Mouse (Mus musculus): ENCODE measurements around the gene Tdrkh. TPM values are rescaled to one million over a fixed set of nuclear protein-coding genes. Genes with fewer than 3 reads are reported as not detected.

Tdrkh gene
- polyA plus RNA-seq, 1 experiment from 2014 or later, result 46.1 TPM

DNA sequence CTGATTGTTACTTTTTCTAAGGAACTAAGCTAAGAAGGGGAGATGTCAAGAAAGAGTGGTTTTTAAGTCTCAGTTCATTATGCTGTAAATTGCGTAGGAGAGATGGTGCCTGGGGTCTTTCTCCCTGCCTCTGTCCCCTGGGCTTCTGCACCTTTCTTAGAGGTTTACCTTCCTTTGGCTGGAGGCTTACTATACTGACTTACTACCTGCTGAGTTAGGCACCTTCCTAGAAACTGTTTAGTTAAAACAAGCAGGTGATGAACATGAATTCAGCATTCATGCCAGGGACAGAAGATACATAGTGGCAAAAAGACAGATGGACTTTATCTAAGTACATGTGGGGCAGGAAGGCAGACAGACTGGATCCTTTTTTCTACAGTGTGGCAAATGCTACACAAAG lies 16.7 kb upstream of the Tdrkh start:
- Histone ChIP-seq H3K27me3 (ENCODE audit: insufficient read depth, poor library complexity, severe bottlenecking) (peaks cover 38% of the 10 kb centered on the region), H3K9me3 (no peaks in the 10 kb centered on the region), H3K4me3 (no peak overlapping the region), H3K4me1 (replicated peaks) (peaks cover 24% of the 10 kb centered on the region), H3K36me3 (no peaks in the 10 kb centered on the region), H3K27ac (no peak overlapping the region)
- DNase-seq (ENCODE audit: low spot score), result no peak
- WGBS, result 78% methylated on average over 1 of the region's 1 CpGs

DNA sequence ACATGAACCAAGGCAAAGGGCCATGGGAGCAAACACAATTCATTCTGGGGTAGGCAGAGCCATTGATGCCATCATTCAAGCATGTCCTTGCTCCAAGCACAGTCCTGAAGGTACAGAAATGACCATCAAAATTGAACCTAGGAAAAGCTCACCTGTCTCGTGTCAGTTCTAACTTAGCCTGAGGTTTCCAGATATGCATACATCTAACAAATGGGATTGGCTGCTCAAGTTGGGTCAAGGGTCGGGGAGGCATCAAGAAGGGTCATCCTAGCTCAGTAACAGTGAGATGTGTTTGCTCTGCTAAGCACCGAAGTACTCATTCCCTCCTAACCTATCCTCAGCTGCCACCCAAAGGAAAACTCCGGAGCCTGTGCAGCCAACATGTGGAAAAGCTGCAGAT lies 16.2 kb upstream of the Tdrkh start:
- Histone ChIP-seq H3K36me3 (no peaks in the 10 kb centered on the region), H3K4me1 (replicated peaks) (peaks cover 24% of the 10 kb centered on the region), H3K27ac (no peak overlapping the region), H3K9me3 (no peaks in the 10 kb centered on the region), H3K4me3 (no peak overlapping the region), H3K27me3 (ENCODE audit: insufficient read depth, poor library complexity, severe bottlenecking) (peaks cover 43% of the 10 kb centered on the region)
- no peak for DNase-seq (ENCODE audit: low spot score)
- 89% methylated on average over 4 of the region's 4 CpGs for WGBS

DNA sequence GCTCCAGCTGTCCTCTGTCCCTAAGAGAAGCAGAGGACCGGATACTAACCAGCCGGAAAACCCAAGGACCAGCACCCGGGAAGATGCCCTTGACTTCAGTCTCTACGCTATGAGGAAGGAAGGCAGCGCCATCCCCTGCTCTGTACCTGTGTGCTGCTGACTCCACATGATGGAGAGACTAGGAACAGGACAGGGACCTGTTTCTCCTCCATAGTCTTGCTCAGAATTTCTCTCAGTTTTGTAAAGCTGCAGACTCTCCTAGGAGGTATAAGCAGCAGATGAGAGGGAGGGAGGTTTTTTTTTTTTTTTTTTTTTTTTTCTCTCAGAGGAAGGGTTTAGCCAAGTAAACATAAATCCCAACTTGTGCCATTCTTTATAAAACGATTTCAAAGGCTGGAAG lies 14.9 kb upstream of the Tdrkh start, which contains the start of gene Lingo4:
Gene Lingo4, plus strand, starts transcription at position 301 of the 400 bp plus-strand sequence.
- no peaks in the 10 kb centered on the region for H3K9me3 ChIP-seq
- peaks cover 34% of the 10 kb centered on the region for H3K4me1 ChIP-seq (replicated peaks)
- peak within 1 kb of the TSS; percentile 52 for H3K4me3 ChIP-seq
- no peak for DNase-seq (ENCODE audit: low spot score)
- no peaks in the 10 kb centered on the region for H3K36me3 ChIP-seq
- peak within 1 kb of the TSS; percentile 86 for H3K27ac ChIP-seq
- 67% methylated on average over 6 of the region's 6 CpGs for WGBS
- H3K27me3 ChIP-seq (ENCODE audit: insufficient read depth, poor library complexity, severe bottlenecking), result peaks cover 56% of the 10 kb centered on the region

DNA sequence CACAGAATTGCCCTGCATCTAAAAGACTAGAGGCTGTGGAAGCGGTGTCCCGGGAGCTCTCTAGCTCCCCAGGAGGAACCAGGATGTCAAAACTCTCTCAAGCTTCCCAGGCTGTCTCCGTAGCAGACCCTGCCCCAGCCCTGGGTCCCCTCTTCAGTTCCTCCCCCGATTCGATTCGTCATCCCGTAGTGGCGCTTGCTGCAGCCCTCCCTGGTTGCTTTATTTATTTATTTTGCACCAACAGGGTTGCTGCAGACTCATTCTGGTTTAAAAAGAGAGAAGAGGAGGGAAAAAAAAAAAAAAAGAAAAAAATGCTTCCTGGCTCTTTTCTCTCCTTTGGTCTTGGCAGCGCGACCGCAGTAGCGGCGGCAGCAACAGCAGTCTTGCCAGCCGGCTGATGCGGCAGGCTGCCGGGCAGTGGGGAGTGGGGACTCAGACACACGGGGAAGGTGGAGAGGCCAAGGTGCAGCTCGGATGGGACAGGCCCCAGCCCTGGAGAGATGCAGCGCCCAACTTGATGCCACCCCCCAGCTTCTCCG lies 14.1 kb upstream of the Tdrkh start:
- Histone ChIP-seq H3K9me3 (no peaks in the 10 kb centered on the region), H3K27ac (peak overlapping the region; percentile 86), H3K4me3 (peak overlapping the region; percentile 52), H3K36me3 (no peaks in the 10 kb centered on the region), H3K27me3 (ENCODE audit: insufficient read depth, poor library complexity, severe bottlenecking) (peaks cover 64% of the 10 kb centered on the region), H3K4me1 (replicated peaks) (peaks cover 42% of the 10 kb centered on the region)
- 2% methylated on average over 20 of the region's 20 CpGs for WGBS
- peak; percentile 51 for DNase-seq (ENCODE audit: low spot score)

DNA sequence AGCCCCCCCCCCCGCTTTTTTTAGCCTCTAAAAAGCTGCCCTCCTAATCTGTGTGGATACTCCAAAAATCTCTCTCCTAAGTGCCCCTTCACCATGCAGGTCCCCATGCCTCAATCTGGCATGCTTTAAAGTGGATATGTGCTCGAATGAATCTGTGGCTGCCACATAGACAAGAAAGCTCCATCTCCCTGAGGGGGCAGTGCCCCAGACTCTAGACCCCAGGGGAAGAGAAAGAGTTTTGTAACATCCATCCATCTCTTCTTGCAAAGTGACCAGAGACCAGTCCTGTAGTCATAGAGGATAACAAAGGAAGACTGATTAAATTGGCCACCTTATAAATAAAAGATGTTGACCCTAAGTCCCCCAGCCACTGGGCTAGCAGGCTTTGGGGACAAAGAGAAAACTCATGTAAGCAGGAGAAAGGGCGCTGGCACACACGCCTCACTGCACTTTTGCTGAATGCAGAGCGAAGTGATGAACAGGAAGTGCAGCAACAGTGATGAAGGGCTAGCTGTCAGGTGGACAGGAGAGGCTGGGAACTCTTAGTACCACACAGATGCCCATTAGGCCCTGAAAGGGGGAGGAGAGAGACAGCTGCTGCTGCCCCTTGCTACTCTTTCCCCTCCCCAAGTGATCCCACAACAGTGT lies 13.3 kb upstream of the Tdrkh start:
- Histone ChIP-seq H3K4me3 (peak overlapping the region; percentile 52), H3K36me3 (no peaks in the 10 kb centered on the region), H3K27me3 (ENCODE audit: insufficient read depth, poor library complexity, severe bottlenecking) (peaks cover 68% of the 10 kb centered on the region), H3K9me3 (no peaks in the 10 kb centered on the region), H3K4me1 (replicated peaks) (peaks cover 50% of the 10 kb centered on the region), H3K27ac (peak overlapping the region; percentile 86)
- DNase-seq (ENCODE audit: low spot score), result peak; percentile 70
- WGBS, result 27% methylated on average over 5 of the region's 5 CpGs

DNA sequence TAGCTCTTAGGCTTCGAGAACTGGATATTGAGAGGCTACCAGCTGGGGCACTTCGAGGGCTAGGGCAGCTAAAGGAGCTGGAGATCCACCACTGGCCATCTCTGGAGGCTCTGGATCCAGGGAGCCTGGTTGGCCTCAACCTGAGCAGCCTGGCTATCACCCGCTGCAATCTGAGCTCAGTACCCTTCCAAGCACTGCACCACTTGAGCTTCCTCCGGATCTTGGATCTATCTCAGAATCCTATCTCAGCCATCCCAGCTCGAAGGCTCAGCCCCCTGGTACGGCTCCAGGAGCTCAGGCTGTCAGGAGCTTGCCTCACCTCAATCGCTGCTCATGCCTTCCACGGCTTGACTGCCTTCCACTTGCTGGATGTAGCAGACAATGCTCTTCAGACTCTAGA lies 10.6 kb upstream of the Tdrkh start:
- H3K27ac ChIP-seq, result peak overlapping the region; percentile 54
- 78% methylated on average over 8 of the region's 8 CpGs for WGBS
- H3K4me1 ChIP-seq (replicated peaks), result peaks cover 55% of the 10 kb centered on the region
- H3K9me3 ChIP-seq, result no peaks in the 10 kb centered on the region
- H3K36me3 ChIP-seq, result no peaks in the 10 kb centered on the region
- H3K4me3 ChIP-seq, result no peak overlapping the region
- H3K27me3 ChIP-seq (ENCODE audit: insufficient read depth, poor library complexity, severe bottlenecking), result peaks cover 66% of the 10 kb centered on the region
- no peak for DNase-seq (ENCODE audit: low spot score)

DNA sequence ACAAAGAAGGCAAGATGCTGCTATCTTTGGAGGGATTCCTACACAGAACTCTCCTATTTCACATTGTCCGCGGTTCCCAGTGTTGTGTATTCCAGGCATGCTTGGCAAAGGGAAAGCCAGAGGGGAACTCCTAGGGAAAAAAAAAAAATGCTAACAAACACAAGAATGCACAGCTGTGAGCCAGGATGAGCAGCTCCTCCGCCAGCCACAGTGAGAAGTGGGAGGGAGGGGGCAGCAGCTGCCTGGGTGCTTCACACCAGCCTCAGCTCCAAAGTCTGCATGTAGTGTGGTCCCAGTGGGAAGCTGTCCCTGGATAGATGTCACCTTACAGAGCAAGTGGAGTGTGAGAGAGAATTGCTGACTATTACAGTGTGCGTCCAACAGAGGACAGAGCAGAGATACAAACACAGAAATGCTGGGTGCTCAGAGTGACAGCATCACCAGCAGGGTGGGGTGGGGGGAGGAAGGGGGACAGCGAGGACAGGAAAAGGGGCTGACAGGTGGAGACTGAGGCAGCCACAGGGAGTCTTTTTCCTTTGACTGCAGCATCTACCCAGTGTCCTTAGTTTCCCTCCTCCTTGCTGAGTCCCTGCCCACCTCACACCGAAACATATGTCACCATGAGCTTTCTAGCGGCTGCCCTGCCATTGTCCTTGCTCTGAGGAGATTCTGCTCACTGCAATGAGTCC lies 8.6 kb upstream of the Tdrkh start:
- Histone ChIP-seq H3K4me1 (replicated peaks) (peaks cover 45% of the 10 kb centered on the region), H3K27me3 (ENCODE audit: insufficient read depth, poor library complexity, severe bottlenecking) (peaks cover 59% of the 10 kb centered on the region), H3K4me3 (no peak overlapping the region), H3K36me3 (no peaks in the 10 kb centered on the region), H3K27ac (peak overlapping the region; percentile 56), H3K9me3 (no peaks in the 10 kb centered on the region)
- DNase-seq (ENCODE audit: low spot score), result no peak
- WGBS, result 16% methylated on average over 7 of the region's 7 CpGs

DNA sequence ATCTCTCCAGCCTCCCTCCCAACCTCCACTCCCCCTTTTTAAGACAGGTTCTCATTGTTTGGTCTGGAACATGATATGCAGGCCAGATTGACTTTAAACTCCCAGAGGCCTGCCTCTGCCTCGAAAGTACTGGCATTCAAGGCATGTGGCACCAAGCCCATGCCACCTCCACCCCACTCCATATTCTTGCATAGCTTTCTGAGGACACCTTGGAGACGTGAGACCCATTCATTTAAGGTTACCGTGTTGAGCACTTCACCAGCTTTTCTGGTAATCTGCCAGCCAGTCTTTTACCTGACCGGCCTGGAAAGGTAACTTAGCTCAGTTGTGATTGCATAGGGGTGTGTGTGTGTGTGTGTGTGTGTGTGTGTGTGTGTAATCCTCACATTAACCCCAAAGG lies 7.5 kb upstream of the Tdrkh start:
- 76% methylated on average over 4 of the region's 4 CpGs for WGBS
- H3K36me3 ChIP-seq, result no peaks in the 10 kb centered on the region
- H3K27me3 ChIP-seq (ENCODE audit: insufficient read depth, poor library complexity, severe bottlenecking), result peaks cover 48% of the 10 kb centered on the region
- no peak overlapping the region for H3K27ac ChIP-seq
- H3K9me3 ChIP-seq, result no peaks in the 10 kb centered on the region
- no peak for DNase-seq (ENCODE audit: low spot score)
- H3K4me3 ChIP-seq, result no peak overlapping the region
- peaks cover 34% of the 10 kb centered on the region for H3K4me1 ChIP-seq (replicated peaks)

DNA sequence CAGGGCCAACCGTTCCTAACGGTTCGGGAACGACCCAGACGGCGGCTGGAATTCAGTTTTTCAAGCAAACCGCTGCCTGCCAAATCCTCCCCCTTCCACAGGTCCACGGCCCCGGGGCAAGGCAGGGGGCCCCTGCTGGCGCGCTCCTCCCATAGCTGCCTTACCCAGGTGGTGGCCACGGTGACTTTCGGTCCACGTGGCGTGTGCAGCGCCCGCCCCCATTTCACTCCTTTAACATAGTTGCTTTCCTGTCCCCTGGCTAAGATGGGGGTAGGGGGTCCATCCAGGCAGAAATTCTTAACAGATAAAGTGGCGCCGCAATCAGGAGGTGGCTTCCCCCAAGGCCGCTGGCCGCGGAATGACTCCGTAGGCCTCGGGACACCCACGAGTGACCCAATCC lies 543 bp upstream of the Tdrkh start:
- H3K27me3 ChIP-seq (ENCODE audit: insufficient read depth, poor library complexity, severe bottlenecking), result 0 out of 2 replicates have a peak, but pooled peaks cover 2% of the 10 kb centered on the region
- WGBS, result 10% methylated on average over 25 of the region's 25 CpGs
- no peaks in the 10 kb centered on the region for H3K36me3 ChIP-seq
- H3K27ac ChIP-seq, result peak overlapping the region; percentile 88
- H3K4me1 ChIP-seq (replicated peaks), result peaks cover 25% of the 10 kb centered on the region
- H3K4me3 ChIP-seq, result peak overlapping the region; percentile 61
- no peak for DNase-seq (ENCODE audit: low spot score)
- no peaks in the 10 kb centered on the region for H3K9me3 ChIP-seq

DNA sequence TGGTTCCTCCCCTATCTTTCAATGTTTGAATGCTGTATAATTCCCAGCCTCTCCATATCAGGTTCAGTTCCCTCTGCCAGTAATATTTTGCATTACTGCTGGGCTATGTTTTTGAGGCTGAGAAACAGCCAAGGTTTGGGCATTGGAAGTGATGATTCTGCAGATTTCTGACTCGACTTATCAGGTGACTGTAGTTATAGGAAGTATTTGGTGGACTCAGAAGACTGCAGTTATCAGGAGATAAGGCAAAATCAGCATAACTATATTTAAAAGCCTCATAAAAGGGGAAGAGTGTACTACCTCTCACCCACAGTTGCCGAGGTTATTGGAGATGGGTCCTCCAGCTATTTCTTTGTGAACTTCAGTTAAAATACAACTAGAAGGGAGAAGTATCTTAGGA lies 17.9 kb downstream of the Tdrkh start:
- no peak overlapping the region for H3K27ac ChIP-seq
- H3K36me3 ChIP-seq, result peaks cover 33% of the 10 kb centered on the region
- no peak for DNase-seq (ENCODE audit: low spot score)
- 77% methylated on average over 2 of the region's 2 CpGs for WGBS
- H3K27me3 ChIP-seq (ENCODE audit: insufficient read depth, poor library complexity, severe bottlenecking), result no peaks in the 10 kb centered on the region
- no peak overlapping the region for H3K4me3 ChIP-seq
- H3K9me3 ChIP-seq, result no peaks in the 10 kb centered on the region
- no peaks in the 10 kb centered on the region for H3K4me1 ChIP-seq (replicated peaks)

DNA sequence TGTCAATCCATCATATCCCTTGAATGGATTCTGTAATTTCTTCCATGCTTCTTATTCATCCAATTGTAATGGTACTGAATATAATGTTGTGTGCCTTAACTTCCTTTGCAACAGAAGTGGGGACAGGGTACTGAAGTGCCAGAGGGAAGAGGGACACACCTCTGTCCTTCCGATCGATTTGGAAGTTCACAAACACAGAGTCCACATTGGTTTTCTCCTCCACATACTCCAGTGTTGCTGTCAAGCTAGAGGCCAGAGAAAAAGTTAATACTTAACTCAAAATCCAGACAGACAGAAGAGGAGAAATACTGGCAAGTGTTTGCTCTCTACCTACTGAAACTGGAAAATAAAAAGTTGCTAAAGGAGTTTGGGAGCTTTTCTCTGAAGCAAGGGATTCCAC lies 21.2 kb downstream of the Tdrkh start:
- 93% methylated on average over 2 of the region's 2 CpGs for WGBS
- H3K4me3 ChIP-seq, result no peak overlapping the region
- H3K27me3 ChIP-seq (ENCODE audit: insufficient read depth, poor library complexity, severe bottlenecking), result no peaks in the 10 kb centered on the region
- no peaks in the 10 kb centered on the region for H3K4me1 ChIP-seq (replicated peaks)
- no peak overlapping the region for H3K27ac ChIP-seq
- H3K9me3 ChIP-seq, result no peaks in the 10 kb centered on the region
- DNase-seq (ENCODE audit: low spot score), result no peak
- 0 out of 2 replicates have a peak, but pooled peaks cover 5% of the 10 kb centered on the region for H3K36me3 ChIP-seq

DNA sequence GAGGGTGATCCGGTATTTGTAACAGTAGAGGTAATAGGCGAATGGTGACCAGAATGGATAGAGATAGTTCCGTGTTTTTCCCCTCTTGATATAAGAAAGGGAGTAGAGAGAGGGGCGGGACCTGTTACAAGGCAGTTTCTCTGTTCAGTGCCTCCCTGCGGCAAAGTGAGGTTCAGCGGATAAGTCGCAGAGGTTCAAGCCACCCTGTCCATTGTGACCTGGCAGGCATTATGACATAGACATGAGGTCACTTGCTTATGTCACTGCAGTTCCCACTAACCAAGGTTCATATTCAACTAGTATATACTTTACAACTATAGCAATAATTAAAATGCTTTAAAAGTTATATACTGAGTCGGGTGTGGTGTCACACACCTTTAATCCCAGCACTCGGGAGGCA lies 23.3 kb downstream of the Tdrkh start:
- Histone ChIP-seq H3K4me1 (replicated peaks) (no peaks in the 10 kb centered on the region), H3K36me3 (no peaks in the 10 kb centered on the region), H3K27me3 (ENCODE audit: insufficient read depth, poor library complexity, severe bottlenecking) (no peaks in the 10 kb centered on the region), H3K9me3 (no peaks in the 10 kb centered on the region), H3K4me3 (no peak overlapping the region), H3K27ac (no peak overlapping the region)
- WGBS, result 83% methylated on average over 9 of the region's 9 CpGs
- no peak for DNase-seq (ENCODE audit: low spot score)

DNA sequence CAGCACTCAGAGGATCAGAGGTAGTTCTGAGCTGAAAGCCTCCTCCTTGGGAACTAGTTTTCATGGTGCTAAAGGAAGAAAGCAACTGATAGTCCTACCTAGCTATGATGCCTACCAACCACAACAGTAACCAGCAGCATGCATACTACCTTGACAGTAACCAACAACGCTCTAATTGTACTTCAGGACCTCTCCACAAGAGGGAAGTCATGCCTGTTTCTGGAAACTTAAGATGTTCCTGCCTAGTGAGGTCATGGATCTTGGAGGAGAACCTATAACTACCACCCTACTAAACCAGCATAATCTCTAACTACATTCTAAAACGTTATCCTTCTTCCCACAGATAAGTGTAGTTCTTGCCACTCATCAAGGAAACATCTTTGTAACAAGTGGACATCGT lies 28.1 kb downstream of the Tdrkh start:
- WGBS, result 40% methylated on average over 3 of the region's 3 CpGs
- Histone ChIP-seq H3K27me3 (ENCODE audit: insufficient read depth, poor library complexity, severe bottlenecking) (no peaks in the 10 kb centered on the region), H3K4me3 (no peak overlapping the region), H3K27ac (no peak overlapping the region), H3K36me3 (peaks cover 18% of the 10 kb centered on the region), H3K4me1 (replicated peaks) (peaks cover 12% of the 10 kb centered on the region), H3K9me3 (no peaks in the 10 kb centered on the region)
- no peak for DNase-seq (ENCODE audit: low spot score)

Measured in hindbrain, embryonic 10.5 days (tissue).